Mouse (Mus musculus): ENCODE data around the gene Aldh2. TPM values are rescaled to one million over a fixed set of nuclear protein-coding genes. Genes with fewer than 3 reads are reported as not detected.
A peak's percentile ranks its signal among the peaks of the same experiment; 100 is the strongest.

Aldh2 gene
- polyA plus RNA-seq, 1 experiment from 2014 or later, result 53.7 TPM

DNA sequence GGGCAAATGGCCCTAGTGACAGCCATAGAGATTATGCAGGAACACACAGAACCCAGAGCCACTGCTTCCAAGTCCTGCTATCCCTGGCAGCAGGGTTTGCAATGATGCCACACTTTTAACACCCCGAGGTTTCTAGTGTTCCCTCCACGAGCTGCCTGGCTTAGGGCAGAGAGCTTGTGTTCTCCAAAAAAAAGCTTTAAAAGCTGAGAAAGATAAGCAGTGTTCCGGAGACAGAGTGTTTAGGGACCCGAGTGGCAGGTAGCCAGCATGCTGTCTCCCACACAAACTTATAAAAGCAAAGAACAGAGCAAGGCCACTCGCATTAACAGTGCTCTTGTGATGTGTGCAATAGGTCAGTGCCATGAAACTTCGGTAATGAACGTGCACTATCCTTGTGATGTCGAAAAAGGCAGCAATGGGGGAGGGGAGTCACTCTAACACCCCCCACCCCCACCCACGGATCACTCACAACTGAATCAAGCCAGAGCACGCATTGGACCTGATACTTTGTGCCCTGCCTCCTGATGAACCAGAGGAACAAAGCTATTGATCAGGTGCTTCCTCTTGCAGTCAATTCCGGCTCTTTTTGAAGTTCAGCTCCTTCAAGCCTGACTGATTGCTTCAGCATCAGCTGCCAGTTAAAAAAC is 2.1 kb downstream of the Aldh2 start:
- Histone ChIP-seq H3K4me1 (replicated peaks; ENCODE audit: control insufficient read depth, insufficient read depth, low read length) (peaks cover 7% of the 10 kb centered on the region; the same call in 1 of the 2 replicates), H3K9me3 (ENCODE audit: control insufficient read depth, low read length) (no peaks in the 10 kb centered on the region), H3K9ac (ENCODE audit: low read length) (no peak overlapping the region), H3K4me3 (ENCODE audit: low read depth, low read length) (no peak overlapping the region), H3K27me3 (ENCODE audit: control insufficient read depth, insufficient read depth, low read length) (no peaks in the 10 kb centered on the region), H3K36me3 (ENCODE audit: control insufficient read depth, insufficient read depth, low read length) (no peaks in the 10 kb centered on the region), H3K4me2 (ENCODE audit: low read depth, low read length, severe bottlenecking) (no peak overlapping the region), H3K27ac (ENCODE audit: low read depth, low read length) (no peak overlapping the region)
- 84% methylated on average over 11 of the region's 11 CpGs for WGBS
- no peak for ATAC-seq (replicated peaks; ENCODE audit: low FRiP score)
- DNase-seq (ENCODE audit: low spot score), result no peak

GRCm38 (mm10) chr5:121589928-121590327 is 3.7 kb downstream of the Aldh2 start:
- no peak overlapping the region for H3K4me3 ChIP-seq (ENCODE audit: low read depth, low read length)
- no peaks in the 10 kb centered on the region for H3K9me3 ChIP-seq (ENCODE audit: control insufficient read depth, low read length)
- H3K27ac ChIP-seq (ENCODE audit: low read depth, low read length), result no peak overlapping the region
- no peak overlapping the region for H3K9ac ChIP-seq (ENCODE audit: low read length)
- H3K36me3 ChIP-seq (ENCODE audit: control insufficient read depth, insufficient read depth, low read length), result no peaks in the 10 kb centered on the region
- no peak for ATAC-seq (replicated peaks; ENCODE audit: low FRiP score)
- 89% methylated on average over 6 of the region's 6 CpGs for WGBS
- no peak overlapping the region for H3K4me2 ChIP-seq (ENCODE audit: low read depth, low read length, severe bottlenecking)
- H3K27me3 ChIP-seq (ENCODE audit: control insufficient read depth, insufficient read depth, low read length), result no peaks in the 10 kb centered on the region
- no peak for DNase-seq (ENCODE audit: low spot score)
- H3K4me1 ChIP-seq (replicated peaks; ENCODE audit: control insufficient read depth, insufficient read depth, low read length), result peaks cover 7% of the 10 kb centered on the region; the same call in 1 of the 2 replicates

GRCm38 (mm10) chr5:121586400-121587039 is 7.1 kb downstream of the Aldh2 start:
- Histone ChIP-seq H3K27ac (ENCODE audit: low read depth, low read length) (no peak overlapping the region), H3K4me3 (ENCODE audit: low read depth, low read length) (no peak overlapping the region), H3K27me3 (ENCODE audit: control insufficient read depth, insufficient read depth, low read length) (no peaks in the 10 kb centered on the region), H3K9ac (ENCODE audit: low read length) (no peak overlapping the region), H3K4me2 (ENCODE audit: low read depth, low read length, severe bottlenecking) (no peak overlapping the region), H3K36me3 (ENCODE audit: control insufficient read depth, insufficient read depth, low read length) (no peaks in the 10 kb centered on the region), H3K9me3 (ENCODE audit: control insufficient read depth, low read length) (no peaks in the 10 kb centered on the region), H3K4me1 (replicated peaks; ENCODE audit: control insufficient read depth, insufficient read depth, low read length) (no peaks in the 10 kb centered on the region)
- no peak for ATAC-seq (replicated peaks; ENCODE audit: low FRiP score)
- 88% methylated on average over 6 of the region's 6 CpGs for WGBS
- no peak for DNase-seq (ENCODE audit: low spot score)

DNA sequence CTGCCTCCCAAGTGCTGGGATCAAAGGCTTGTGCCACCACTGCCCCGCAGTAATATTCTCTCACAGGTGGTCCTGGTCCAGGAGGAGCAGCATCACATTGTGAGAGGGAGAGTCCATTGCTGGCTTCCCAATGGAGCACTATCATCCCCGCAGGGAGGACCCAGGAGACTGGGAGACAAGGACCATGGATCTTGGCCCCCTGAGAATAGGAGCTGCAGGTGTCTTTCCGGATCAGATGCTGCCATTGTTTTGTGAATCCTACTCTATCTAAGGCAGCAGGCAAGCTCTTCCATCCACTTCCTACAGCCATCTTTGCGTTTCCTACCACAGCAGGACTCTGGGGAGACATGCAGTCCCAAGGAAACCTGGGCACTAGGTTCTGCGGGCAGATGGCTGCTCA is 7.9 kb downstream of the Aldh2 start:
- Histone ChIP-seq H3K27ac (ENCODE audit: low read depth, low read length) (no peak overlapping the region), H3K4me1 (replicated peaks; ENCODE audit: control insufficient read depth, insufficient read depth, low read length) (no peaks in the 10 kb centered on the region), H3K4me2 (ENCODE audit: low read depth, low read length, severe bottlenecking) (no peak overlapping the region), H3K9ac (ENCODE audit: low read length) (no peak overlapping the region), H3K27me3 (ENCODE audit: control insufficient read depth, insufficient read depth, low read length) (no peaks in the 10 kb centered on the region), H3K36me3 (ENCODE audit: control insufficient read depth, insufficient read depth, low read length) (no peaks in the 10 kb centered on the region), H3K9me3 (ENCODE audit: control insufficient read depth, low read length) (no peaks in the 10 kb centered on the region), H3K4me3 (ENCODE audit: low read depth, low read length) (no peak overlapping the region)
- 86% methylated on average over 5 of the region's 5 CpGs for WGBS
- ATAC-seq (replicated peaks; ENCODE audit: low FRiP score) (no peak), DNase-seq (ENCODE audit: low spot score) (no peak)

- no peaks in the 10 kb centered on the region for H3K9me3 ChIP-seq (ENCODE audit: control insufficient read depth, low read length)
- WGBS, result 95% methylated on average over 10 of the region's 10 CpGs
- H3K4me1 ChIP-seq (replicated peaks; ENCODE audit: control insufficient read depth, insufficient read depth, low read length), result no peaks in the 10 kb centered on the region
- ATAC-seq (replicated peaks; ENCODE audit: low FRiP score) (no peak), DNase-seq (ENCODE audit: low spot score) (no peak)
- H3K9ac ChIP-seq (ENCODE audit: low read length), result no peak overlapping the region
- no peak overlapping the region for H3K4me3 ChIP-seq (ENCODE audit: low read depth, low read length)
- no peaks in the 10 kb centered on the region for H3K27me3 ChIP-seq (ENCODE audit: control insufficient read depth, insufficient read depth, low read length)
- no peak overlapping the region for H3K4me2 ChIP-seq (ENCODE audit: low read depth, low read length, severe bottlenecking)
- H3K36me3 ChIP-seq (ENCODE audit: control insufficient read depth, insufficient read depth, low read length), result no peaks in the 10 kb centered on the region
- no peak overlapping the region for H3K27ac ChIP-seq (ENCODE audit: low read depth, low read length)
Observed at GRCm38 (mm10) chr5:121585005-121585404, 8.6 kb downstream of the Aldh2 start.

GRCm38 (mm10) chr5:121583765-121584501 is 9.7 kb downstream of the Aldh2 start:
- Histone ChIP-seq H3K4me1 (replicated peaks; ENCODE audit: control insufficient read depth, insufficient read depth, low read length) (no peaks in the 10 kb centered on the region), H3K4me2 (ENCODE audit: low read depth, low read length, severe bottlenecking) (no peak overlapping the region), H3K4me3 (ENCODE audit: low read depth, low read length) (no peak overlapping the region), H3K36me3 (ENCODE audit: control insufficient read depth, insufficient read depth, low read length) (no peaks in the 10 kb centered on the region), H3K9me3 (ENCODE audit: control insufficient read depth, low read length) (no peaks in the 10 kb centered on the region), H3K27ac (ENCODE audit: low read depth, low read length) (no peak overlapping the region), H3K27me3 (ENCODE audit: control insufficient read depth, insufficient read depth, low read length) (no peaks in the 10 kb centered on the region), H3K9ac (ENCODE audit: low read length) (no peak overlapping the region)
- ATAC-seq (replicated peaks; ENCODE audit: low FRiP score), result no peak
- 64% methylated on average over 12 of the region's 12 CpGs for WGBS
- DNase-seq (ENCODE audit: low spot score), result peak; percentile 60

- Histone ChIP-seq H3K4me1 (replicated peaks; ENCODE audit: control insufficient read depth, insufficient read depth, low read length) (no peaks in the 10 kb centered on the region), H3K9me3 (ENCODE audit: control insufficient read depth, low read length) (no peaks in the 10 kb centered on the region), H3K4me2 (ENCODE audit: low read depth, low read length, severe bottlenecking) (no peak overlapping the region), H3K9ac (ENCODE audit: low read length) (no peak overlapping the region), H3K27ac (ENCODE audit: low read depth, low read length) (no peak overlapping the region), H3K36me3 (ENCODE audit: control insufficient read depth, insufficient read depth, low read length) (no peaks in the 10 kb centered on the region), H3K27me3 (ENCODE audit: control insufficient read depth, insufficient read depth, low read length) (no peaks in the 10 kb centered on the region), H3K4me3 (ENCODE audit: low read depth, low read length) (no peak overlapping the region)
- no peak for DNase-seq (ENCODE audit: low spot score)
- no peak for ATAC-seq (replicated peaks; ENCODE audit: low FRiP score)
- WGBS, result 94% methylated on average over 8 of the region's 8 CpGs
Observed at GRCm38 (mm10) chr5:121581945-121582344, 11.7 kb downstream of the Aldh2 start.

DNA sequence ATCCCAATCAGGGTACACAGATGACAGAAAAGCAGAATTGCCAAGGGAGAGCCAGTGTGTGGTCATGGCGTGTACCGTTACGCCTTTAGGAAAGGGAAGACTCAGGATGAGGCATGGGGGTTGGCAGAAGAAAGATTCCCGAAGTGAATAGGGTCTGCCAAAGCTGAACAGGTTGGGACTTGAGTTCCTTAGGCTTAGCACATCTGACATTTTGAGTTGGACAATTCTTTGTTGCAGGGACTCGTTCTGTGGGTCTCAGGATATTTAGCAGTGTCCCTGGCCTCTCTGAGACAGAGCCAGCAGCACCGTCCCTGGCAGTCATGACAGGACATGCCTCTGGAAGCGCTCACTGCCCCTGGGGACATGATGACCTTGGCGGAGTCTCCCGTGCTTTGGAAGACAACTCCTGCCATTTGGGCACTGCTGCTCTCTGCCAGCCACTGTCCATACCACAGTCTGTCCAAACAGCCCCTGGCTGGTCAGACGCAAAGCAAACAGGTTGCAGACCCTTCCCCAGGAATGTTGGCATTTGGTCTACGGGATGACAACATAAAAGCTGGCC is 16.6 kb downstream of the Aldh2 start:
- no peaks in the 10 kb centered on the region for H3K27me3 ChIP-seq (ENCODE audit: control insufficient read depth, insufficient read depth, low read length)
- ATAC-seq (replicated peaks; ENCODE audit: low FRiP score), result no peak
- H3K4me3 ChIP-seq (ENCODE audit: low read depth, low read length), result no peak overlapping the region
- no peak overlapping the region for H3K27ac ChIP-seq (ENCODE audit: low read depth, low read length)
- WGBS, result 90% methylated on average over 11 of the region's 11 CpGs
- H3K9me3 ChIP-seq (ENCODE audit: control insufficient read depth, low read length), result no peaks in the 10 kb centered on the region
- H3K4me2 ChIP-seq (ENCODE audit: low read depth, low read length, severe bottlenecking), result no peak overlapping the region
- H3K36me3 ChIP-seq (ENCODE audit: control insufficient read depth, insufficient read depth, low read length), result no peaks in the 10 kb centered on the region; the same call in 1 of the 2 replicates
- no peak for DNase-seq (ENCODE audit: low spot score)
- H3K9ac ChIP-seq (ENCODE audit: low read length), result no peak overlapping the region
- no peaks in the 10 kb centered on the region for H3K4me1 ChIP-seq (replicated peaks; ENCODE audit: control insufficient read depth, insufficient read depth, low read length)

All from forebrain, embryonic 11.5 days (tissue).